Mouse (Mus musculus) heart, embryonic 12.5 days (tissue): ENCODE data around the gene Cdv3. TPM values are rescaled to one million over a fixed set of nuclear protein-coding genes. Genes with fewer than 3 reads are reported as not detected.
A peak's percentile ranks its signal among the peaks of the same experiment; 100 is the strongest.
"Not testable (repeated sequence)": the region's sequence is repeated elsewhere in the genome, so short reads cannot be mapped to it uniquely, and the experiment has no call there.

Source experiments
- ATAC-seq: fragments of 200-750 bp; cut with Nextera tagmentation; 2 replicates; pipeline ENCODE4 v1.8.0; 2017; ENCODE audit warnings: moderate TSS enrichment, moderate library complexity; ENCODE audit not compliant: insufficient number of reproducible peaks, low FRiP score
- H3K27ac ChIP-seq: fragments of 300-500 bp; sonication (generic); 2 replicates; pipeline ENCODE4 v1.5.1; 2016; ENCODE audit warnings: mild to moderate bottlenecking, moderate library complexity; ENCODE audit not compliant: poor library complexity, severe bottlenecking
- H3K27me3 ChIP-seq: fragments of 300-500 bp; sonication (generic); replicated peaks from 2 replicates; pipeline ENCODE4 v1.6.1; 2016; ENCODE audit warnings: mild to moderate bottlenecking, moderate library complexity
- H3K36me3 ChIP-seq: fragments of 300-500 bp; sonication (generic); 2 replicates; pipeline ENCODE4 v1.6.1; 2016; ENCODE audit warnings: mild to moderate bottlenecking, moderate library complexity
- H3K4me1 ChIP-seq: fragments of 300-500 bp; sonication (generic); replicated peaks from 2 replicates; pipeline ENCODE4 v1.6.1; 2016; ENCODE audit warnings: mild to moderate bottlenecking
- H3K4me2 ChIP-seq: fragments of 300-500 bp; sonication (generic); 2 replicates; pipeline ENCODE4 v1.6.1; 2016; ENCODE audit warnings: mild to moderate bottlenecking, moderate library complexity
- H3K4me3 ChIP-seq: fragments of 300-500 bp; sonication (generic); 2 replicates; pipeline ENCODE4 v1.5.1; 2016; ENCODE audit warnings: mild to moderate bottlenecking
- H3K9ac ChIP-seq: fragments of 300-500 bp; sonication (generic); 2 replicates; pipeline ENCODE4 v1.6.1; 2016; ENCODE audit warnings: mild to moderate bottlenecking, moderate library complexity
- H3K9me3 ChIP-seq: fragments of 300-500 bp; sonication (generic); replicated peaks from 2 replicates; pipeline ENCODE4 v1.6.1; 2016; ENCODE audit warnings: mild to moderate bottlenecking, moderate library complexity
- WGBS: fragments of 180-500 bp; shearing (Covaris S2); methylation state at CpG from one replicate; pipeline ENCODE4 v1.1.7; 2016; 5-methylcytosine and 5-hydroxymethylcytosine counted together
- polyA plus RNA-seq: library from polyadenylated mRNA; unstranded; fragments of >200 nt; fragmentation: Nextera tagmentation; extraction: Ambion mirVana; gene quantifications from 2 replicates; pipeline ENCODE4 v1.2.1, GENCODE M21; 2016

Gene Cdv3
- polyA plus RNA-seq, 1 experiment from 2014 or later: 97.8 TPM

DNA sequence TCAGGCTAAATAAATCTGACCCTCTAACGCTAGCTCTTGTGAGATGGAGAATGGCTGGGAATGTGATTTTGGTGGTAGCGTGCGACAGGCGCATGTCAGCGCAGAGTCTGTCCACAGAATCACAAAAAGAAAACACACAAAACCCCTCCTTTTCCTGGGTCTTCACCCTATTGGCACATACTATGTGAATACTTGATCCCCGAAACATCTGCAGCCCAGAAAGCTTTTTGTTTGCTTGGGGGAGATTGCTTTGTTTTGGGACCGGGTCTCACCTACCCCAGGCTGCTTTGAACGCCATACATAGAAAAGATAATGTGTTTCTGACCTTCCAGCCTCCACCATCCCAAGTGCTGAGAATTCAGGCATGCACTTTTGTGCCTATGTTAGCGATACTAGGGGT lies 716 bp upstream of the Cdv3 start:
- WGBS: 56% methylated on average over 9 of the region's 9 CpGs
- no peaks in the 10 kb centered on the region for H3K27me3 ChIP-seq
- no peak for ATAC-seq
- peaks cover 31% of the 10 kb centered on the region for H3K4me1 ChIP-seq
- H3K4me2 ChIP-seq: peak overlapping the region; percentile 66
- peak overlapping the region; percentile 80 for H3K27ac ChIP-seq
- peaks cover 11% of the 10 kb centered on the region for H3K36me3 ChIP-seq
- no peaks in the 10 kb centered on the region for H3K9me3 ChIP-seq
- H3K9ac ChIP-seq: peak overlapping the region; percentile 55; the same call in 1 of the 2 replicates
- H3K4me3 ChIP-seq: peak overlapping the region; percentile 95

DNA sequence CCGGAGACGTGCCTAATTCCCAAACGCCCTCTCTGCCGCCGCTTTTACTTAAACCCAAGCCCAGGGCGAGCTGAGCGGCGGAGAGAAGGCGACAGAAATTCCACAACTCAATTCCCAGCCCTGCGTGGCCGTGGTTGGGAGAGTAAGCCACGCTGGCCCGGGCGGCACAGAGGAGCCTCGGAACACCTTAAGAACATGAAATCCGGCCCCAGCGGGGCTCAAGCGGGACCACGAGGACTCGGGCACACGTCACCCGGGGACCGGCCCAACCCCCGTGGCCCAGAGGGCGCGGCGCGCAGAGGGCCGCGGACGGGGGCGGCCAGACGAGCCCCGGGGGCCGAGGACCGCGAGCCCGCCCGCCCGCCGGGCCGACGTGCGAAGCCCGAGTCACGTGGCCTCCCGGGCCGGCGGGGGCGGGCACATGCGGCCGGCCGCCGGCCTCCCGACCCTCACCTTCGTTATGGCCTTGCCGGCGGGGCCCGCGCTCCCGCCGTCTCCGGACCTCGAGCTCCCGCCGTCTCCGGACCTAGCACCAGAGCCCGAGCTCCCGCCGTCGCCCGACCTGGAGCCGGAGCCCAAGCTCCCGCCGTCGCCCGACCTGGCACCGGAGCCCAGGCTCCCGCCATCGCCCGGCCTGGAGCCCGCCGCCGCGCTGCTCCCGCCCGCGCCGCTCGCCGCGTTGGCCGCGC lies 895 bp downstream of the Cdv3 start:
- Histone ChIP-seq H3K27me3 (no peaks in the 10 kb centered on the region), H3K27ac (peak overlapping the region; percentile 99), H3K4me2 (peak overlapping the region; percentile 79), H3K4me1 (peaks cover 25% of the 10 kb centered on the region), H3K9me3 (no peaks in the 10 kb centered on the region), H3K36me3 (peaks cover 21% of the 10 kb centered on the region), H3K9ac (peak overlapping the region; percentile 99), H3K4me3 (peak overlapping the region; percentile 95)
- ATAC-seq: peak; percentile 58
- WGBS: under 1% methylated on average over 94 of the region's 94 CpGs

- Histone ChIP-seq H3K9ac (peak overlapping the region; percentile 99), H3K4me1 (peaks cover 24% of the 10 kb centered on the region), H3K4me2 (peak overlapping the region; percentile 79), H3K36me3 (peaks cover 29% of the 10 kb centered on the region), H3K27me3 (no peaks in the 10 kb centered on the region), H3K9me3 (no peaks in the 10 kb centered on the region), H3K27ac (peak overlapping the region; percentile 99; the same call in 1 of the 2 replicates), H3K4me3 (peak overlapping the region; percentile 95)
- 1% methylated on average over 21 of the region's 21 CpGs for WGBS
- ATAC-seq: no peak
These were observed 1.8 kb downstream of the Cdv3 start for GRCm38 (mm10) chr9:103363730-103364417.

DNA sequence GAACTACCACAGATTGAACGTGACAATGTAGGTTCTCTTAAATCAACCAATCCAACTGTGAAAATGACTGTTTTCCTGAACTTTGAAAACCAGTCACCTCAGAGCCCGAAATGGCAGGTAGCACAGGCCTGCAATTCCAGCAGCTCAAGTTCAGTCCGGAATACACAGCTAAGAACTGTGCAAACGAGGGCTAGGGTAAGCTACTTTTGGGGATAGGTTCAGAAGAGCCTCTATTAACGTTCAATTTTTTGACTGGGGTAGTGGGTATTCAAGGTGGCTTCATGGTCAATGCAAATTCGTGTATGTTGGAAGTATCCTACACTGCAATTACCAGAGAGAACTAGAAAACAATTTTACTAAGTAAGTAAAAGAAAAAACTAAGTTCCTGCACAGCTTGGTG lies 2.6 kb downstream of the Cdv3 start:
- ATAC-seq: no peak
- Histone ChIP-seq H3K9ac (peak overlapping the region; percentile 99; the same call in 1 of the 2 replicates), H3K36me3 (peaks cover 37% of the 10 kb centered on the region), H3K4me2 (peak overlapping the region; percentile 79), H3K4me1 (peaks cover 31% of the 10 kb centered on the region), H3K9me3 (no peaks in the 10 kb centered on the region), H3K4me3 (peak overlapping the region; percentile 95), H3K27ac (no peak overlapping the region), H3K27me3 (no peaks in the 10 kb centered on the region)
- 63% methylated on average over 6 of the region's 6 CpGs for WGBS

GRCm38 (mm10) chr9:103360642-103361041 lies 5.0 kb downstream of the Cdv3 start:
- Histone ChIP-seq H3K4me2 (no peak overlapping the region), H3K4me3 (no peak overlapping the region), H3K36me3 (peaks cover 57% of the 10 kb centered on the region), H3K27ac (no peak overlapping the region), H3K9ac (no peak overlapping the region), H3K4me1 (peaks cover 28% of the 10 kb centered on the region), H3K27me3 (no peaks in the 10 kb centered on the region), H3K9me3 (no peaks in the 10 kb centered on the region)
- ATAC-seq: no peak
- WGBS: 66% methylated on average over 2 of the region's 2 CpGs

- no peaks in the 10 kb centered on the region for H3K27me3 ChIP-seq
- H3K9me3 ChIP-seq: no peaks in the 10 kb centered on the region
- no peak overlapping the region for H3K4me2 ChIP-seq
- WGBS: 93% methylated on average over 4 of the region's 4 CpGs
- ATAC-seq: no peak
- peaks cover 64% of the 10 kb centered on the region for H3K36me3 ChIP-seq
- H3K27ac ChIP-seq: no peak overlapping the region; the same call in 1 of the 2 replicates
- no peak overlapping the region for H3K9ac ChIP-seq
- H3K4me1 ChIP-seq: peaks cover 27% of the 10 kb centered on the region
- no peak overlapping the region for H3K4me3 ChIP-seq
These were observed 7.1 kb downstream of the Cdv3 start for GRCm38 (mm10) chr9:103358545-103358944.

- H3K36me3 ChIP-seq: peaks cover 60% of the 10 kb centered on the region
- H3K4me1 ChIP-seq: peaks cover 21% of the 10 kb centered on the region
- H3K4me2 ChIP-seq: no peak overlapping the region
- no peak overlapping the region for H3K4me3 ChIP-seq
- H3K9ac ChIP-seq: no peak overlapping the region
- H3K27me3 ChIP-seq: no peaks in the 10 kb centered on the region
- peak overlapping the region; percentile 23; the same call in 1 of the 2 replicates for H3K27ac ChIP-seq
- no peaks in the 10 kb centered on the region for H3K9me3 ChIP-seq
- 0 out of 2 replicates have a peak, but pooled peaks have one; percentile 18 for ATAC-seq
These were observed 7.7 kb downstream of the Cdv3 start for GRCm38 (mm10) chr9:103357893-103358292.

DNA sequence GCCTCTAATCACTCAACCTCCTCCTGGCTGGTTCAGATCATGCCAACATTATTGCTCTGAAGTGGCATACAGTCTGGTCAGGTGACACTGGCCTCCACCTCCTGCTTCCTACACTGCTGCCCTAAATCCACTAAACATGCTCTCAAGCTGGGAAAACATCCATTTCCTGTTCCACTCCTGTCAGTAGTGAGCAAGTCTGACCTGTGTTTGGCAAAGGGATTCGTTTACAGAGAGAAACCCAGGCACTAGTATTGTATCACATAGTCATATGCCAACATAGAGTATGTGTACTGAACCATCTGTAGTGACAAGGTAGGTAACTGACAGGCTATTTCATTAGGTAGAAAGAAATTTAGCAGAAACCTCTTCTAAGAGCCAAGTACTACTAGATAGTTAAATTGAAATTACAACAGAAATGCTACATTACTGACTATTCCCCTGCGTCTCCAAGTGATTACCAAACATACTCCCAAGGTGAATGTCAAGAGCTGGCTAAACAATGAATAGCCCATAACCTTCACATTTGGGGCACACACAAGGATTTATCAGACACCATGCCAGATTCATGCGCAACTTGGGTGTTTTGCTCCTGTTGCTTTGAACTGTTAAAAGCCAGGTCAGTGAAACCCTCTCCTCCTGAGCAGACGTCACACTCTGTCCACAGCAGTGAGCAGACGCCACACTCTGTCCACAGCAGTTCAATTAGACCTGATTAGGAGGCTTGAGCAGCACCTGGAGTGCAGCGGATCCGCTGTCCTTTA lies 12.0 kb downstream of the Cdv3 start:
- Histone ChIP-seq H3K4me1 (peaks cover 13% of the 10 kb centered on the region), H3K36me3 (peaks cover 68% of the 10 kb centered on the region)
- not testable (repeated sequence) for H3K27ac ChIP-seq, ATAC-seq, H3K4me3 ChIP-seq, H3K9me3 ChIP-seq, H3K9ac ChIP-seq, H3K27me3 ChIP-seq, H3K4me2 ChIP-seq
- WGBS: 83% methylated on average over 7 of the region's 7 CpGs

DNA sequence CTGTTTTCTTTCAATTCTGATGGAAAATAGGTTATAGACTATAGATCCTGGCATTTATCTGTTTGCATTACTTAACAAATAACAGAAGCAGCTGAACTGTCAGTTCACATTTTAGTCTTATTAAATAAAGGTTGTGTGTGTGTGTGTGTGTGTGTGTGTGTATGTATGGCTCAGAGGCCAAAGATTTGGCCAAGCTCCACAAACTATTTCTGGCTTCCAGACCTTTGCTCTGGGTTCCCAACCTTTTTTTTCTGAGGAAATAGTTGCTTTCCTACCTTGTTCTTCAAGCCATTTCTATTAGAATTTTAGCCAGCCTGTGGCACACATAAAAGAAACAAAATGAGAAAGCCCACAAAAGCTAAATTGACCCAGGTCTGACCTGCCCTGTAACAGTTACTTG lies 16.8 kb downstream of the Cdv3 start:
- H3K9me3 ChIP-seq: no peaks in the 10 kb centered on the region
- no peak overlapping the region for H3K4me2 ChIP-seq
- no peak overlapping the region for H3K4me3 ChIP-seq
- no peaks in the 10 kb centered on the region for H3K27me3 ChIP-seq
- no peak overlapping the region for H3K27ac ChIP-seq
- peaks cover 76% of the 10 kb centered on the region for H3K36me3 ChIP-seq
- H3K4me1 ChIP-seq: no peaks in the 10 kb centered on the region
- H3K9ac ChIP-seq: no peak overlapping the region
- ATAC-seq: no peak

DNA sequence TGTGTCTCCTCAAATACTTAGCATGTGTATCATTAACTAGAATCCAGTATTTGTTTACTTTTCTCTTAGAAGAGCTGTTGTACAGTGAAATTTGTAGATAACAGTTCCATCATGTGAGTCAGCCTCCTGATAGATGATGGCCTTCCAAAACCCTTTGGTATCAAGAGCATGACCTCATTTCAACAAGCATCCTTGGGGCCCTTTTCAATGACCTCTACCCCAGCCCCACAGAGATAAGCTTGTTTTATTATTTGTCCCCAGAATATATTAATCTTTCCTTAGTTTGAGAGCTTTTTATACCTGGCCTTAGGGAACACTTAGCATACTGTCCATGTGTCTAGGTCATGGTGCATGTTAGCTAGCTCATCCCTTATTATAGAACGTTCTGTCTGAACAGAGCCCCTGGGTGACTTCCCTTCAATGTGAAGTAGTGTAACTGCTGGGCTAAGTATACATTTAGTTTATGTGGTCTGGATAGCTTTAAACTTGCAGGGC lies 17.6 kb downstream of the Cdv3 start:
- H3K4me1 ChIP-seq: no peaks in the 10 kb centered on the region
- ATAC-seq: no peak
- 70% methylated on average over 1 of the region's 1 CpGs for WGBS

GRCm38 (mm10) chr9:103347045-103347444 lies 18.6 kb downstream of the Cdv3 start:
- H3K9ac ChIP-seq: no peak overlapping the region
- no peak overlapping the region for H3K4me2 ChIP-seq
- no peak overlapping the region for H3K27ac ChIP-seq
- no peak for ATAC-seq
- no peak overlapping the region for H3K4me3 ChIP-seq
- no peaks in the 10 kb centered on the region for H3K4me1 ChIP-seq
- WGBS: 89% methylated on average over 4 of the region's 4 CpGs
- H3K9me3 ChIP-seq: no peaks in the 10 kb centered on the region
- H3K36me3 ChIP-seq: peaks cover 82% of the 10 kb centered on the region
- H3K27me3 ChIP-seq: no peaks in the 10 kb centered on the region

More for the DNA sequence above, 17.6 kb downstream of the Cdv3 start:
- H3K9me3 ChIP-seq: no peaks in the 10 kb centered on the region
- peaks cover 81% of the 10 kb centered on the region for H3K36me3 ChIP-seq
- no peak overlapping the region for H3K9ac ChIP-seq
- no peak overlapping the region for H3K4me3 ChIP-seq
- H3K27ac ChIP-seq: no peak overlapping the region
- no peaks in the 10 kb centered on the region for H3K27me3 ChIP-seq
- H3K4me2 ChIP-seq: no peak overlapping the region
